ENCODE assay signal across 9 mouse cellular contexts in the genomic region with DNA sequence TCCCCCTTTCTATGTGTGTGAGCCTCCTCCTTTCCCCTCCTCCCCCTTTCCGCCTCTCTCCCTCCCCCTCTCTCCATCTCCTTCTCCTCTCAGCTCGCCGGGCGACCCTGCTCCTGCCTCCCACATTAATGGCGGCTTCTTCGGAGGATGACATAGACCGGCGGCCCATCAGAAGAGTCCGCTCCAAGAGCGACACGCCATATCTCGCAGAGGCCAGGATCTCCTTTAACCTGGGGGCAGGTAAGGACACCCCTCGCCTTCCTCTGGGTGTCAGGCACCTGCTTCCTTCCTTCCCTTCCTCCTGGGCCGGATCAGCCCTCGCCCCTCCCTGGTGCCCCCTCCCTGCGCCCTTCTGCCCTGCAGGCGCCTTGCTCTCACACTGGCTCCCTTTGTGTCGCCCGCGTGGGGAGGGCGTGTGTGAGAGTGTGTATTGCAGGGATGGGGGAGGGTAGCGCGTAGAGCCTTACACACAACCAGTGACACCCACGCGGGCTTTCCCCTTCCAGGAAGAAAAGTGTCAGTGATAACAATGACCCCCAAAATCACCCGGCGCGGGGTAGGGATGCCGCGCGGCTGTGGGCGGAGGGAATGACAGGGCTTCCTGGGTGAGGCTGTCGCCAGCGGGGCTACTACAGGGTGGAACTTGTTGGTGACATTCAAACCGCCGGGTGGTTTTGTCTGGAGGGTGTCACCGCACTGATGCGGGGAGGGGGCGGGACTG. TPM values are rescaled to one million over a fixed set of nuclear protein-coding genes. Genes with fewer than 3 reads are reported as not detected.
DNase-seq lines count a peak whose midpoint lies in the region; ATAC-seq lines count a peak whose summit lies in the region.
"Had no signal": no experiment of that assay in that cellular context is flagged by ENCODE, and none has a peak within 500 bp of the region (broad histone marks: within the 10 kb centered on the region; RNA-seq: fewer than 3 reads in every experiment).

No protein-coding gene starts in this region.

- ATAC-seq in megakaryocyte, adult 5-6 weeks (ENCODE audit: poor library complexity, severe bottlenecking) = no peak
- peak; percentile 91 for ATAC-seq in midbrain, embryonic 13.5 days

- H3K4me2 ChIP-seq in midbrain, embryonic 13.5 days (replicated peaks) = peak overlapping the region; percentile 58

- DNase-seq in adrenal gland, postnatal 14 days = peak; percentile 16
- DNase-seq in adrenal gland, postnatal 4 days (ENCODE audit: low spot score in 2 of 2) = no peak
- DNase-seq in hindbrain, embryonic 10.5 days (ENCODE audit: low spot score) = peak; percentile 52
- no peak for DNase-seq in spleen, postnatal 14 days (ENCODE audit: low spot score in 2 of 2)
- no peak for DNase-seq in adrenal gland, postnatal 25 days

- peak overlapping the region; percentile 90 for H3K27ac ChIP-seq in hindbrain, embryonic 10.5 days
- H3K27ac ChIP-seq in midbrain, embryonic 13.5 days = peak overlapping the region; percentile 85

- WGBS in hindbrain, embryonic 10.5 days = under 1% methylated on average over 39 of the region's 39 CpGs
- WGBS in midbrain, embryonic 13.5 days = under 1% methylated on average over 39 of the region's 39 CpGs

- peaks cover 14% of the 10 kb centered on the region; the same call in 1 of the 2 replicates for H3K9me3 ChIP-seq in megakaryocyte, embryonic 14.5 days
- no peaks in the 10 kb centered on the region for H3K9me3 ChIP-seq in hindbrain, embryonic 10.5 days
- H3K9me3 ChIP-seq in midbrain, embryonic 13.5 days = no peaks in the 10 kb centered on the region

- H3K36me3 ChIP-seq in megakaryocyte, embryonic 14.5 days (replicated peaks; ENCODE audit: low read length) = no peaks in the 10 kb centered on the region
- no peaks in the 10 kb centered on the region for H3K36me3 ChIP-seq in hindbrain, embryonic 10.5 days
- no peaks in the 10 kb centered on the region for H3K36me3 ChIP-seq in midbrain, embryonic 13.5 days

- H3K27me3 ChIP-seq in megakaryocyte, embryonic 14.5 days (replicated peaks) = peaks cover 22% of the 10 kb centered on the region
- peaks cover 32% of the 10 kb centered on the region for H3K27me3 ChIP-seq in hindbrain, embryonic 10.5 days (ENCODE audit: insufficient read depth, poor library complexity, severe bottlenecking)
- 0 out of 2 replicates have a peak, but pooled peaks cover 3% of the 10 kb centered on the region for H3K27me3 ChIP-seq in midbrain, embryonic 13.5 days

- peak overlapping the region; percentile 83 for H3K9ac ChIP-seq in midbrain, embryonic 13.5 days (replicated peaks)

- H3K4me1 ChIP-seq in megakaryocyte, embryonic 14.5 days = peaks cover 4% of the 10 kb centered on the region; the same call in 1 of the 2 replicates
- H3K4me1 ChIP-seq in hindbrain, embryonic 10.5 days (replicated peaks) = peaks cover 17% of the 10 kb centered on the region
- peaks cover 29% of the 10 kb centered on the region for H3K4me1 ChIP-seq in midbrain, embryonic 13.5 days (replicated peaks)

- peak overlapping the region; percentile 33 for H3K4me3 ChIP-seq in megakaryocyte, embryonic 14.5 days (replicated peaks)
- H3K4me3 ChIP-seq in hindbrain, embryonic 10.5 days = peak overlapping the region; percentile 72
- peak overlapping the region; percentile 68 for H3K4me3 ChIP-seq in midbrain, embryonic 13.5 days (replicated peaks)
- H3K4me3 ChIP-seq: erythroblast, embryonic 14.5 days had no signal

RNA-seq across cellular contexts. Expression of a gene that starts 29.3 kb away (rescaled TPM):
- 9.5 and 10.6 TPM in 2 replicates for total RNA-seq in adrenal gland, postnatal 14 days (2021)
- 10 to 100 TPM; 20.1 to 23.7 TPM for total RNA-seq in adrenal gland, postnatal 4 days (2021)
- polyA plus RNA-seq in megakaryocyte, embryonic 14.5 days (2012; ENCODE audit: insufficient read depth, low replicate concordance) = 0.01 TPM in 1 of 2 replicates, not detected in the other
- 0.07 TPM in 1 of 2 replicates, not detected in the other for total RNA-seq in megakaryocyte, adult 5-6 weeks (2015)
- 0.04 and 1.4 TPM in 2 replicates for total RNA-seq in megakaryocyte, adult 5-6 weeks (2017)
- polyA plus RNA-seq in hindbrain, embryonic 10.5 days (2016; fragmentation: Nextera tagmentation; extraction: Ambion mirVana) = 15.1 and 22.0 TPM in 2 replicates
- 41.5 and 45.1 TPM in 2 replicates for polyA plus RNA-seq in midbrain, embryonic 13.5 days (2015; fragmentation: Nextera tagmentation; extraction: Ambion mirVana)
- total RNA-seq in adrenal gland, postnatal 25 days (2021) = 5.5 and 7.8 TPM in 2 replicates
- polyA plus RNA-seq: erythroblast, embryonic 14.5 days had no signal

Comparison
In these comparisons a context has a peak if more than half of its experiments do, and no peak if none do; other contexts are left out.
1. DNase-seq: peak in adrenal gland, postnatal 14 days (single experiment) and hindbrain, embryonic 10.5 days (single experiment); none in adrenal gland, postnatal 4 days (0 of 2), spleen, postnatal 14 days (0 of 2) and adrenal gland, postnatal 25 days (single experiment).
2. Peak in every context shown above with its lines, with median percentiles within 50 percentile points of each other: H3K4me3 ChIP-seq.